Mouse (Mus musculus) kidney, postnatal 36 days (tissue): ENCODE results near the gene Ints3.

Experiments
- DNase-seq, 2 experiments: peaks; one replicate each; pipeline ENCODE4 v3.0.0; 2021 to 2022; ENCODE audit warnings: mixed read lengths in 2 of 2

The Ints3 gene

GRCm38 (mm10) chr3:90342853-90343252 is 90.6 kb downstream of the Ints3 start:
- peak in 1 of 2 experiments; percentile 14 for DNase-seq
